Mouse (Mus musculus) olfactory bulb, adult 2 months (tissue): ENCODE results near the gene Map3k3. TPM values are rescaled to one million over a fixed set of nuclear protein-coding genes. Genes with fewer than 3 reads are reported as not detected.
A peak's percentile ranks its signal among the peaks of the same experiment; 100 is the strongest.

ENCODE experiments used
- H3K27ac ChIP-seq: fragments of 200-500 bp; 2 replicates; pipeline ENCODE4 v1.5.1; 2012; ENCODE audit warnings: low read depth, low read length; ENCODE audit not compliant: insufficient read depth
- H3K4me1 ChIP-seq: fragments of 200-500 bp; 2 replicates; pipeline ENCODE4 v1.6.1; 2012; ENCODE audit warnings: low read length; ENCODE audit not compliant: control insufficient read depth, insufficient read depth
- H3K4me3 ChIP-seq: fragments of 200-500 bp; 2 replicates; pipeline ENCODE4 v1.5.1; 2012; ENCODE audit warnings: mild to moderate bottlenecking, low read depth, low read length, moderate library complexity; ENCODE audit not compliant: insufficient read depth
- CTCF ChIP-seq: fragments of 200-500 bp; IDR thresholded peaks from 2 replicates; pipeline ENCODE4 v1.5.1; 2012; ENCODE audit warnings: low read depth, mild to moderate bottlenecking, low read length, moderate library complexity; ENCODE audit not compliant: insufficient read depth
- POLR2A ChIP-seq: fragments of 200-500 bp; IDR thresholded peaks from 2 replicates; pipeline ENCODE4 v1.6.1; 2012; ENCODE audit warnings: mild to moderate bottlenecking, low read depth, low read length, moderate library complexity; ENCODE audit not compliant: insufficient read depth
- WGBS: fragments of 180-500 bp; shearing (Covaris S2); methylation state at CpG from one replicate; pipeline ENCODE4 v1.1.7; 2018; 5-methylcytosine and 5-hydroxymethylcytosine counted together
- polyA plus RNA-seq: library from polyadenylated mRNA; stranded (reverse); fragments of >200 nt; gene quantifications from 2 replicates; pipeline ENCODE4 v1.2.4, GENCODE M21; 2012; ENCODE audit warnings: low replicate concordance; ENCODE audit not compliant: missing spikeins, insufficient read depth, insufficient read length

Gene Map3k3
- polyA plus RNA-seq, 1 experiment, result not detected

DNA sequence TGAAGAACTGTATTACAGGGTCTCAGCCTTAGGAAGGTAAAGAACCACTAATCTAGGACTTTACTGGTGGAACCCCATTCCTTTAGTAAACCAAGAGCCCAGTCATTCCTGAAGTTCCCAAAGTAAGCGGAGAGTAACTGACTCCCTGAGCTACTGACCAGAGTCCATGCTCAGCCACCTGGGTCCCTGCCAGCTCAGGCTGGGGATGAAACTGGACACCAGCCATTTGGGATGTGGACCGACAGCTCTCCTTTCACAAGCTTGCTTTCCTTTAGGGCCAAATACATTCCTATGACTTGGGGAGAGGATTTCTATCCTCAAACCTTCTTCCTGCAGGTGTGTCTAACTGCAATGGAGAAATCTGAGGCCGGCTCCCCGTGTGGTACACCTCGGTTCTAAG, 90.0 kb downstream of the Map3k3 start:
- Histone ChIP-seq H3K4me1 (peaks cover 3% of the 10 kb centered on the region), H3K4me3 (no peak overlapping the region), H3K27ac (no peak overlapping the region)
- WGBS, result 83% methylated on average over 5 of the region's 5 CpGs
- TF ChIP-seq POLR2A (no peak), CTCF (no peak)

- Histone ChIP-seq H3K4me3 (no peak overlapping the region), H3K27ac (no peak overlapping the region), H3K4me1 (peaks cover 8% of the 10 kb centered on the region)
- 66% methylated on average over 3 of the region's 3 CpGs for WGBS
- no peak for TF ChIP-seq POLR2A
- no peak for TF ChIP-seq CTCF
Observed at GRCm38 (mm10) chr11:106175081-106175480, 90.7 kb downstream of the Map3k3 start.

DNA sequence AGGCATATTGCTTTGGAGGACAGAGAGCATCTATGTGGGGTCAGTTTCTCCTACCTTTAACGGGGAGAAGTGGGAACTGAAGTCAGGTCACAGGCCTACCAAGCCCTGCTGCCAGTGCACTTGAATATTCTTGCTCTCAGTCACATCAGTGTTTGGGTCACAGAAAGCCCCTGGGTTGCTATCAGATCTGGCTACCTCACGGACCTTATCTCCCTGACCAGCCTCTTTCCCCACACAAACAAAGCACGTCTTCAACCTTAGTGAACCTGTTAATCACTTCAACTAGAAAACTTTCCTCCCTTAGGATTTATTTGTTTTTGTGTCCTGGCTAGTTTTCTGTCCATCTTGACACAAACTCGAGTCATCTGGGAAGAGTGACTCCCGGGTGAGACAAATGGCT, 92.0 kb downstream of the Map3k3 start:
- WGBS, result 88% methylated on average over 5 of the region's 5 CpGs

GRCm38 (mm10) chr11:106178036-106178782, 93.8 kb downstream of the Map3k3 start:
- TF ChIP-seq POLR2A, result no peak
- TF ChIP-seq CTCF, result no peak
- H3K27ac ChIP-seq, result peak overlapping the region; percentile 91
- WGBS, result 42% methylated on average over 5 of the region's 5 CpGs

More for the DNA sequence above, 92.0 kb downstream of the Map3k3 start:
- Histone ChIP-seq H3K4me3 (no peak overlapping the region), H3K4me1 (peaks cover 19% of the 10 kb centered on the region), H3K27ac (no peak overlapping the region)
- no peak for TF ChIP-seq POLR2A
- TF ChIP-seq CTCF, result no peak

GRCm38 (mm10) chr11:106179711-106180448, 95.5 kb downstream of the Map3k3 start:
- Histone ChIP-seq H3K27ac (peak overlapping the region; percentile 98), H3K4me1 (peaks cover 25% of the 10 kb centered on the region), H3K4me3 (0 out of 2 replicates have a peak overlapping the region, but pooled peaks have one; percentile 11)
- 27% methylated on average over 7 of the region's 7 CpGs for WGBS
- TF ChIP-seq CTCF (no peak), POLR2A (no peak)

More at GRCm38 (mm10) chr11:106178036-106178782, 93.8 kb downstream of the Map3k3 start:
- H3K4me3 ChIP-seq, result no peak overlapping the region
- peaks cover 25% of the 10 kb centered on the region for H3K4me1 ChIP-seq

GRCm38 (mm10) chr11:106180449-106180801, 96.0 kb downstream of the Map3k3 start:
- Histone ChIP-seq H3K4me3 (no peak overlapping the region), H3K4me1 (peaks cover 25% of the 10 kb centered on the region), H3K27ac (peak overlapping the region; percentile 97)
- TF ChIP-seq POLR2A (no peak), CTCF (no peak)
- 89% methylated on average over 2 of the region's 2 CpGs for WGBS

GRCm38 (mm10) chr11:106187326-106187725, 102.9 kb downstream of the Map3k3 start:
- WGBS, result 96% methylated on average over 4 of the region's 4 CpGs
- H3K27ac ChIP-seq, result no peak overlapping the region

GRCm38 (mm10) chr11:106191716-106192115, 107.3 kb downstream of the Map3k3 start:
- no peak overlapping the region for H3K27ac ChIP-seq

More at GRCm38 (mm10) chr11:106187326-106187725, 102.9 kb downstream of the Map3k3 start:
- Histone ChIP-seq H3K4me3 (no peak overlapping the region), H3K4me1 (no peaks in the 10 kb centered on the region; the same call in 1 of the 2 replicates)
- TF ChIP-seq CTCF, result no peak
- no peak for TF ChIP-seq POLR2A

GRCm38 (mm10) chr11:106192241-106192640, 107.8 kb downstream of the Map3k3 start:
- H3K27ac ChIP-seq, result no peak overlapping the region
- H3K4me3 ChIP-seq, result no peak overlapping the region
- H3K4me1 ChIP-seq, result no peaks in the 10 kb centered on the region; the same call in 1 of the 2 replicates
- TF ChIP-seq POLR2A (no peak), CTCF (no peak)
- WGBS, result 79% methylated on average over 5 of the region's 5 CpGs

More at GRCm38 (mm10) chr11:106191716-106192115, 107.3 kb downstream of the Map3k3 start:
- Histone ChIP-seq H3K4me3 (no peak overlapping the region), H3K4me1 (no peaks in the 10 kb centered on the region; the same call in 1 of the 2 replicates)
- TF ChIP-seq CTCF (no peak), POLR2A (no peak)
- WGBS, result 95% methylated on average over 3 of the region's 3 CpGs
